Mouse (Mus musculus): ENCODE results near the gene Prrx2. TPM values are rescaled to one million over a fixed set of nuclear protein-coding genes. Genes with fewer than 3 reads are reported as not detected.
A peak's percentile ranks its signal among the peaks of the same experiment; 100 is the strongest.

The Prrx2 gene
- total and polyA plus RNA-seq, 2 experiments from 2014 or later: 4.4 to 5.1 TPM

DNA sequence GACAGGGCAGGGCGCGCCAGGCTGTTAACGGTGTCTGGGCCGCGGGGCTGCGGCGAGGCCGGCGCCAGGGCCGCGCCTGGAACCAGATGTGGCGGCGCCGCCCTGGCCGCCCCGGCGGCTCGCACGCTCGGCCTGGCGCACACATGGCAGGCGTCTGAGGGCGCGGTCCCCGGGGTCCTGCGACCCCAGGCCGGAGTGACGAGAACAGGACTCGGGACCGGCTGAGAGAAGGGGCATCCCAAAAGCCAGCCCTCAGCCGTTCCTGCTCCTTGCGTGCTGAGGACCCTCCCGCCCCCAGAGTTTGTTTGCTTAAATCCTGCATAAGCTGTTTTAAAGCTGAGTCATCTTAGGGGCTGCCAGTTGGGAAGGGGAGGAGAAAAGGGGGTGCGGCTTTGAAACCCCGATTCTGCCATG lies 30.2 kb downstream of the Prrx2 start:
- peaks cover 3% of the 10 kb centered on the region; the same call in 1 of the 2 replicates for H3K4me1 ChIP-seq (ENCODE audit: insufficient read depth, low read length)
- H3K36me3 ChIP-seq (ENCODE audit: insufficient read depth, low read length): no peaks in the 10 kb centered on the region
- H3K27me3 ChIP-seq (ENCODE audit: insufficient read depth, low read length): no peaks in the 10 kb centered on the region
- peak overlapping the region; percentile 34 for H3K9ac ChIP-seq (replicated peaks; ENCODE audit: low read length, poor library complexity, severe bottlenecking)
- WGBS: 2% methylated on average over 35 of the region's 35 CpGs
- ATAC-seq (ENCODE audit: low FRiP score): peak; percentile 20; the same call in 1 of the 2 replicates
- H3K4me3 ChIP-seq (ENCODE audit: low read depth, low read length): peak overlapping the region; percentile 13
- no peak overlapping the region for H3K27ac ChIP-seq (ENCODE audit: low read depth, low read length)
- peak overlapping the region; percentile 44 for H3K4me2 ChIP-seq (ENCODE audit: low read depth, low read length, poor library complexity, severe bottlenecking)
- no peak for DNase-seq (ENCODE audit: low spot score)
- H3K9me3 ChIP-seq (ENCODE audit: low read length): no peaks in the 10 kb centered on the region
- TF ChIP-seq CTCF (IDR thresholded peaks at IDR 0.05): no peak

- no peak for DNase-seq (ENCODE audit: low spot score)
- Histone ChIP-seq H3K9me3 (ENCODE audit: low read length) (no peaks in the 10 kb centered on the region), H3K36me3 (ENCODE audit: insufficient read depth, low read length) (no peaks in the 10 kb centered on the region), H3K4me2 (ENCODE audit: low read depth, low read length, poor library complexity, severe bottlenecking) (peak overlapping the region; percentile 44; the same call in 1 of the 2 replicates), H3K9ac (replicated peaks; ENCODE audit: low read length, poor library complexity, severe bottlenecking) (no peak overlapping the region; the same call in 1 of the 2 replicates), H3K4me1 (ENCODE audit: insufficient read depth, low read length) (peaks cover 3% of the 10 kb centered on the region; the same call in 1 of the 2 replicates), H3K4me3 (ENCODE audit: low read depth, low read length) (no peak overlapping the region), H3K27me3 (ENCODE audit: insufficient read depth, low read length) (no peaks in the 10 kb centered on the region), H3K27ac (ENCODE audit: low read depth, low read length) (no peak overlapping the region)
- ATAC-seq (ENCODE audit: low FRiP score): no peak
- WGBS: 47% methylated on average over 3 of the region's 3 CpGs
- TF ChIP-seq CTCF (IDR thresholded peaks at IDR 0.05): no peak
Observed at GRCm38 (mm10) chr2:30865426-30865825, 30.7 kb downstream of the Prrx2 start.

DNA sequence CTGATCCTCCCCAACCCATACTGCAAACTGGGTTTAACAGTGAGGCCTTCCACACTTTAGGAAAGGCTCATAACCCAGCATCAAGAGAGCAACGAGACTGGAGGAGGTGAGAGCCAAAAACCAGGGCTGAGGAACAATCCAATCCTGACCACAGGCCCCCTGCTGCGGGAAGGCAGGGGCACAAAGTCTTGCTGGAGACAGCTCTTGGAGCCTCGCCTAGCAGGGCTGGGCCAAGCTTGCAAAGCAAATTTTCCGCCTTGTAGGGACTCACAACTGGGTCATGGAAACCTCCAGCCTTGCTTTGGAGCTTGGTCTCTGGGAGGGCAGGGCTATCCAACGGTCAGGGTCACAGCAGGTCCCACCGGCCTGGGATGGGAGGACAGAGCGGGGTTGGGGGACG lies 36.1 kb downstream of the Prrx2 start:
- Histone ChIP-seq H3K36me3 (ENCODE audit: insufficient read depth, low read length) (no peaks in the 10 kb centered on the region), H3K9ac (replicated peaks; ENCODE audit: low read length, poor library complexity, severe bottlenecking) (no peak overlapping the region), H3K27ac (ENCODE audit: low read depth, low read length) (no peak overlapping the region), H3K4me3 (ENCODE audit: low read depth, low read length) (no peak overlapping the region), H3K4me2 (ENCODE audit: low read depth, low read length, poor library complexity, severe bottlenecking) (no peak overlapping the region), H3K27me3 (ENCODE audit: insufficient read depth, low read length) (no peaks in the 10 kb centered on the region), H3K4me1 (ENCODE audit: insufficient read depth, low read length) (no peaks in the 10 kb centered on the region), H3K9me3 (ENCODE audit: low read length) (no peaks in the 10 kb centered on the region)
- DNase-seq (ENCODE audit: low spot score) (peak; percentile 55), ATAC-seq (ENCODE audit: low FRiP score) (no peak)
- WGBS: 57% methylated on average over 8 of the region's 8 CpGs
- no peak for TF ChIP-seq CTCF (IDR thresholded peaks at IDR 0.05)

DNA sequence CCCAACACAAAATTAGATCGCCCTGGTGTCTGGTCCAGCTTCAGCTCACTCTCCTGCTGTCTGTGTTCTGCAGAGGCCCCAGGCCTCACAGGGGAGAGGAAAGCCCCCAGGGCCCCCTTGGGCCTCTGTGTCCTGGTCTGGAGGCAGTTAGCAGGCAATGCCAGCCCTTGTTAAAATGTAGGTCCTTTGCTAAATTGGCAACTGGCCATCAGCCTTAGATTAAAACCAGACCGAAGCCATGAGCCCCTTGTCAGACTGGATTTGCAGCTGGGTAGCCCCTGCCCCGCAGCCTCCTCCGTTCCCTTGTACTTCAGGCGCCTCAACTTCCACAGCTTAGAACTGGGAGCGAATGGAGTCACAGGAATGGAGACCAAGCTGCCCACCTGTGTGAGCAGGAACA lies 37.9 kb downstream of the Prrx2 start:
- Histone ChIP-seq H3K9me3 (ENCODE audit: low read length) (no peaks in the 10 kb centered on the region), H3K27me3 (ENCODE audit: insufficient read depth, low read length) (no peaks in the 10 kb centered on the region), H3K4me3 (ENCODE audit: low read depth, low read length) (no peak overlapping the region), H3K9ac (replicated peaks; ENCODE audit: low read length, poor library complexity, severe bottlenecking) (no peak overlapping the region), H3K27ac (ENCODE audit: low read depth, low read length) (no peak overlapping the region), H3K4me2 (ENCODE audit: low read depth, low read length, poor library complexity, severe bottlenecking) (no peak overlapping the region), H3K36me3 (ENCODE audit: insufficient read depth, low read length) (no peaks in the 10 kb centered on the region), H3K4me1 (ENCODE audit: insufficient read depth, low read length) (no peaks in the 10 kb centered on the region)
- 71% methylated on average over 6 of the region's 6 CpGs for WGBS
- ATAC-seq (ENCODE audit: low FRiP score) (no peak), DNase-seq (ENCODE audit: low spot score) (no peak)
- TF ChIP-seq CTCF (IDR thresholded peaks at IDR 0.05): no peak

DNA sequence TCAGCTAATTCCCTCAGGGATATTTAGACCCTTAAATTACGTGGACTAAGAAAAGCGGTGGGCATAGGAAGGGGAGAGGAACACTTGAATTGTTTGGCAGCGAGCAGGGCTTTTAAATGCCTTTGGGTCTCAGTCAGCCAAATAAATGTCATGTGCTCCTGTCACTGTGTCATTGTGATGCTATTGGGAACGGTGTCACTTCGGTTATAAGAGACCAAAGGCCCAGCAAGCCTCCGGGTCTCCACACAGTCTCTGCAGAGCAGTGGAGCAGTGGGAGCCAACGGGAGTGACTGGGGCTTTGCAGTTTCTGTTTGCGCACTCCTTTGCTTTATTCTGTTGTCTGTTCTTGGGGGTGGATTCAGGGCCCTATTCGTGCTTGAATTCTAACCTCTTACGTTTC lies 39.7 kb downstream of the Prrx2 start:
- Histone ChIP-seq H3K4me1 (ENCODE audit: insufficient read depth, low read length) (no peaks in the 10 kb centered on the region), H3K9me3 (ENCODE audit: low read length) (no peaks in the 10 kb centered on the region), H3K27me3 (ENCODE audit: insufficient read depth, low read length) (no peaks in the 10 kb centered on the region), H3K36me3 (ENCODE audit: insufficient read depth, low read length) (no peaks in the 10 kb centered on the region), H3K4me3 (ENCODE audit: low read depth, low read length) (no peak overlapping the region), H3K27ac (ENCODE audit: low read depth, low read length) (no peak overlapping the region), H3K4me2 (ENCODE audit: low read depth, low read length, poor library complexity, severe bottlenecking) (no peak overlapping the region), H3K9ac (replicated peaks; ENCODE audit: low read length, poor library complexity, severe bottlenecking) (no peak overlapping the region)
- 25% methylated on average over 10 of the region's 10 CpGs for WGBS
- no peak for ATAC-seq (ENCODE audit: low FRiP score)
- DNase-seq (ENCODE audit: low spot score): peak; percentile 39
- TF ChIP-seq CTCF (IDR thresholded peaks at IDR 0.05): no peak

DNA sequence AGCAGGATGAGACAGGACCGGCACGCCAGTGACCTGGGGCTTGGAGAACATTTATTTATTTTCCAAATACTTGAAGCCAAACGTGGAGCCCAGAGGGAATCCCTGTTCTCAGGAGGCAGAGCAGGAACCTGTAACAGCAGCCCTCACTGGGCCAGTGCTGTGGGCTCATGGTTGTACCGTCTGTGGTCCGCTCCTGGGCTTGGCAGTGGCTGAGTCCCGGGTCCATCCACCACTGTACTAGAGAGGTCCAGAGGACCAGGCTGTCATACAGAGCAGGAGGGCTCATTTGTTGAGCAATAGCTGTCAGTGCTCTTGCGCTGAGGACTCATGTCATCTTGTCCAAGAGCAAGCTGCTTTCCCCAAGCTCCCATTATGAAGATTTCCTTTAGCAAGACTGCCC lies 40.3 kb downstream of the Prrx2 start:
- TF ChIP-seq CTCF (IDR thresholded peaks at IDR 0.05): no peak
- WGBS: 70% methylated on average over 7 of the region's 7 CpGs
- no peak overlapping the region for H3K27ac ChIP-seq (ENCODE audit: low read depth, low read length)

More for the DNA sequence above, 40.3 kb downstream of the Prrx2 start:
- no peak for ATAC-seq (ENCODE audit: low FRiP score)
- no peaks in the 10 kb centered on the region for H3K36me3 ChIP-seq (ENCODE audit: insufficient read depth, low read length)
- no peak for DNase-seq (ENCODE audit: low spot score)
- H3K9ac ChIP-seq (replicated peaks; ENCODE audit: low read length, poor library complexity, severe bottlenecking): no peak overlapping the region
- no peaks in the 10 kb centered on the region for H3K4me1 ChIP-seq (ENCODE audit: insufficient read depth, low read length)
- no peak overlapping the region for H3K4me3 ChIP-seq (ENCODE audit: low read depth, low read length)
- H3K27me3 ChIP-seq (ENCODE audit: insufficient read depth, low read length): no peaks in the 10 kb centered on the region
- H3K9me3 ChIP-seq (ENCODE audit: low read length): no peaks in the 10 kb centered on the region
- no peak overlapping the region for H3K4me2 ChIP-seq (ENCODE audit: low read depth, low read length, poor library complexity, severe bottlenecking)

Data from midbrain, postnatal 0 days (tissue).